Mouse (Mus musculus): ENCODE measurements around the gene Nptx1. TPM values are rescaled to one million over a fixed set of nuclear protein-coding genes. Genes with fewer than 3 reads are reported as not detected.

Nptx1 gene
- polyA plus RNA-seq, 1 experiment from 2014 or later: 15.3 TPM

GRCm38 (mm10) chr11:119540560-119540959, 7.0 kb downstream of the Nptx1 start:
- H3K9ac ChIP-seq: 0 out of 2 replicates have a peak overlapping the region, but pooled peaks have one; percentile 17
- 78% methylated on average over 9 of the region's 9 CpGs for WGBS
- peaks cover 28% of the 10 kb centered on the region for H3K27me3 ChIP-seq

GRCm38 (mm10) chr11:119539944-119540343, 7.6 kb downstream of the Nptx1 start:
- Histone ChIP-seq H3K4me2 (no peak overlapping the region), H3K4me3 (no peak overlapping the region), H3K36me3 (0 out of 2 replicates have a peak, but pooled peaks cover 3% of the 10 kb centered on the region), H3K9me3 (no peaks in the 10 kb centered on the region), H3K9ac (no peak overlapping the region), H3K4me1 (replicated peaks) (peaks cover 39% of the 10 kb centered on the region), H3K27ac (replicated peaks) (no peak overlapping the region), H3K27me3 (peaks cover 22% of the 10 kb centered on the region)
- 31% methylated on average over 14 of the region's 14 CpGs for WGBS
- no peak for ATAC-seq (ENCODE audit: low read depth)

More at GRCm38 (mm10) chr11:119540560-119540959, 7.0 kb downstream of the Nptx1 start:
- no peak overlapping the region for H3K27ac ChIP-seq (replicated peaks)
- no peak for ATAC-seq (ENCODE audit: low read depth)
- no peak overlapping the region for H3K4me2 ChIP-seq
- H3K36me3 ChIP-seq: 0 out of 2 replicates have a peak, but pooled peaks cover 3% of the 10 kb centered on the region
- no peak overlapping the region for H3K4me3 ChIP-seq
- H3K9me3 ChIP-seq: no peaks in the 10 kb centered on the region
- H3K4me1 ChIP-seq (replicated peaks): peaks cover 45% of the 10 kb centered on the region

GRCm38 (mm10) chr11:119533745-119534144, 13.8 kb downstream of the Nptx1 start:
- 67% methylated on average over 7 of the region's 7 CpGs for WGBS
- Histone ChIP-seq H3K36me3 (no peaks in the 10 kb centered on the region), H3K4me2 (no peak overlapping the region), H3K27ac (replicated peaks) (no peak overlapping the region), H3K4me3 (no peak overlapping the region), H3K27me3 (peaks cover 7% of the 10 kb centered on the region; the same call in 1 of the 2 replicates), H3K4me1 (replicated peaks) (peaks cover 10% of the 10 kb centered on the region; the same call in 1 of the 2 replicates), H3K9me3 (no peaks in the 10 kb centered on the region), H3K9ac (no peak overlapping the region)
- ATAC-seq (ENCODE audit: low read depth): no peak

- no peak overlapping the region for H3K4me2 ChIP-seq
- ATAC-seq (ENCODE audit: low read depth): no peak
- no peak overlapping the region for H3K4me3 ChIP-seq
- H3K27ac ChIP-seq (replicated peaks): no peak overlapping the region
- 59% methylated on average over 8 of the region's 8 CpGs for WGBS
- no peaks in the 10 kb centered on the region for H3K9me3 ChIP-seq
- H3K4me1 ChIP-seq (replicated peaks): peaks cover 10% of the 10 kb centered on the region; the same call in 1 of the 2 replicates
- H3K27me3 ChIP-seq: peaks cover 11% of the 10 kb centered on the region; the same call in 1 of the 2 replicates
- no peaks in the 10 kb centered on the region for H3K36me3 ChIP-seq
- no peak overlapping the region for H3K9ac ChIP-seq
Measured at GRCm38 (mm10) chr11:119532460-119532859, 15.1 kb downstream of the Nptx1 start.

- H3K4me1 ChIP-seq (replicated peaks): peaks cover 14% of the 10 kb centered on the region
- H3K4me3 ChIP-seq: no peak overlapping the region
- no peak overlapping the region for H3K27ac ChIP-seq (replicated peaks)
- H3K4me2 ChIP-seq: no peak overlapping the region
- ATAC-seq (ENCODE audit: low read depth): no peak
- WGBS: 69% methylated on average over 11 of the region's 11 CpGs
- no peaks in the 10 kb centered on the region for H3K9me3 ChIP-seq
- H3K9ac ChIP-seq: no peak overlapping the region; the same call in 1 of the 2 replicates
- 0 out of 2 replicates have a peak, but pooled peaks cover 4% of the 10 kb centered on the region for H3K27me3 ChIP-seq
- H3K36me3 ChIP-seq: no peaks in the 10 kb centered on the region
Measured at GRCm38 (mm10) chr11:119528930-119529329, 18.6 kb downstream of the Nptx1 start.

- Histone ChIP-seq H3K27me3 (0 out of 2 replicates have a peak, but pooled peaks cover 4% of the 10 kb centered on the region), H3K4me2 (no peak overlapping the region), H3K27ac (replicated peaks) (no peak overlapping the region), H3K9me3 (no peaks in the 10 kb centered on the region), H3K36me3 (no peaks in the 10 kb centered on the region), H3K4me1 (replicated peaks) (peaks cover 7% of the 10 kb centered on the region), H3K9ac (no peak overlapping the region), H3K4me3 (no peak overlapping the region)
- 81% methylated on average over 14 of the region's 14 CpGs for WGBS
- no peak for ATAC-seq (ENCODE audit: low read depth)
Measured at GRCm38 (mm10) chr11:119526068-119526966, 21.2 kb downstream of the Nptx1 start.

GRCm38 (mm10) chr11:119524545-119524949, 23.0 kb downstream of the Nptx1 start:
- peak; percentile 92 for ATAC-seq (ENCODE audit: low read depth)
- WGBS: under 1% methylated on average over 33 of the region's 33 CpGs
- peak overlapping the region; percentile 58 for H3K4me2 ChIP-seq
- H3K9ac ChIP-seq: peak overlapping the region; percentile 68
- H3K4me3 ChIP-seq: peak overlapping the region; percentile 42
- H3K36me3 ChIP-seq: no peaks in the 10 kb centered on the region
- 0 out of 2 replicates have a peak, but pooled peaks cover 4% of the 10 kb centered on the region for H3K27me3 ChIP-seq
- H3K27ac ChIP-seq (replicated peaks): no peak overlapping the region; the same call in 1 of the 2 replicates
- no peaks in the 10 kb centered on the region for H3K9me3 ChIP-seq
- H3K4me1 ChIP-seq (replicated peaks): peaks cover 4% of the 10 kb centered on the region

- no peaks in the 10 kb centered on the region for H3K36me3 ChIP-seq
Measured at GRCm38 (mm10) chr11:119523392-119523791, 24.2 kb downstream of the Nptx1 start.

GRCm38 (mm10) chr11:119522779-119523178, 24.8 kb downstream of the Nptx1 start:
- H3K4me1 ChIP-seq (replicated peaks): peaks cover 4% of the 10 kb centered on the region
- H3K4me2 ChIP-seq: no peak overlapping the region
- no peak overlapping the region for H3K9ac ChIP-seq
- H3K36me3 ChIP-seq: no peaks in the 10 kb centered on the region
- H3K27ac ChIP-seq (replicated peaks): no peak overlapping the region
- no peak for ATAC-seq (ENCODE audit: low read depth)
- 0 out of 2 replicates have a peak, but pooled peaks cover under 1% of the 10 kb centered on the region for H3K27me3 ChIP-seq
- WGBS: 57% methylated on average over 8 of the region's 8 CpGs
- no peak overlapping the region for H3K4me3 ChIP-seq
- no peaks in the 10 kb centered on the region for H3K9me3 ChIP-seq

More at GRCm38 (mm10) chr11:119523392-119523791, 24.2 kb downstream of the Nptx1 start:
- no peak overlapping the region for H3K27ac ChIP-seq (replicated peaks)
- no peak overlapping the region for H3K4me3 ChIP-seq
- H3K4me2 ChIP-seq: no peak overlapping the region
- H3K4me1 ChIP-seq (replicated peaks): peaks cover 4% of the 10 kb centered on the region
- no peak for ATAC-seq (ENCODE audit: low read depth)
- H3K9me3 ChIP-seq: no peaks in the 10 kb centered on the region
- H3K9ac ChIP-seq: no peak overlapping the region
- 85% methylated on average over 3 of the region's 3 CpGs for WGBS
- H3K27me3 ChIP-seq: 0 out of 2 replicates have a peak, but pooled peaks cover 4% of the 10 kb centered on the region

GRCm38 (mm10) chr11:119521920-119522710, 25.4 kb downstream of the Nptx1 start:
- no peak for ATAC-seq (ENCODE audit: low read depth)

GRCm38 (mm10) chr11:119520713-119521063, 26.9 kb downstream of the Nptx1 start:
- no peak overlapping the region for H3K4me2 ChIP-seq
- ATAC-seq (ENCODE audit: low read depth): no peak

More at GRCm38 (mm10) chr11:119521920-119522710, 25.4 kb downstream of the Nptx1 start:
- H3K4me3 ChIP-seq: no peak overlapping the region
- no peaks in the 10 kb centered on the region for H3K36me3 ChIP-seq
- H3K27me3 ChIP-seq: no peaks in the 10 kb centered on the region
- H3K27ac ChIP-seq (replicated peaks): no peak overlapping the region
- H3K4me2 ChIP-seq: no peak overlapping the region
- whole genome bisulfite sequencing: 93% methylated on average over 6 of the region's 6 CpGs
- peaks cover 7% of the 10 kb centered on the region for H3K4me1 ChIP-seq (replicated peaks)
- no peaks in the 10 kb centered on the region for H3K9me3 ChIP-seq
- no peak overlapping the region for H3K9ac ChIP-seq

More at GRCm38 (mm10) chr11:119520713-119521063, 26.9 kb downstream of the Nptx1 start:
- no peak overlapping the region for H3K9ac ChIP-seq
- H3K27ac ChIP-seq (replicated peaks): no peak overlapping the region
- H3K4me3 ChIP-seq: no peak overlapping the region
- peaks cover 21% of the 10 kb centered on the region for H3K4me1 ChIP-seq (replicated peaks)
- H3K36me3 ChIP-seq: no peaks in the 10 kb centered on the region
- no peaks in the 10 kb centered on the region for H3K27me3 ChIP-seq
- H3K9me3 ChIP-seq: no peaks in the 10 kb centered on the region
